Mouse (Mus musculus): ENCODE data around the gene Atg9b.

Gene Atg9b

DNA sequence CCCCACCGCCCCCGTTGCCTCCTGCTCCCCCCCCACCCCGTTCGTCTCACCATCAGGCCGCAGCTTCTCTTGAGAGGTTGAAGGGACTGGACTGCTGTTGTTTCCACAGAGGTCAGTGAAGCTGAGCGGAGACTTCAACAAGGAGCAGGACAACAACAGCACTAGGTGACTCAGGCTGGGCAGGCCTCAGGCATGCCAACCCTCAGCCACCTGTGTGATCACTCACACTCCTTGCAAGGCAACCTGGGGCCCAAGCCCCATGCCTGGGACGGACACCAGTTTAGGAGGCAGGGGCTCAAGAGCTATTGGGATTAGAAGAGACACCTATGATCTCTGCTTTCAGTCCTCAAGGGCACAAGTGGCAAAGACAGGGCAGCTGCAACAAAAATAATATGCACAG, at the start of gene Atg9b:
TSS of gene Atg9b (minus strand) at position 280 of the 400 bp plus-strand sequence.
- DNase-seq: no peak

DNA sequence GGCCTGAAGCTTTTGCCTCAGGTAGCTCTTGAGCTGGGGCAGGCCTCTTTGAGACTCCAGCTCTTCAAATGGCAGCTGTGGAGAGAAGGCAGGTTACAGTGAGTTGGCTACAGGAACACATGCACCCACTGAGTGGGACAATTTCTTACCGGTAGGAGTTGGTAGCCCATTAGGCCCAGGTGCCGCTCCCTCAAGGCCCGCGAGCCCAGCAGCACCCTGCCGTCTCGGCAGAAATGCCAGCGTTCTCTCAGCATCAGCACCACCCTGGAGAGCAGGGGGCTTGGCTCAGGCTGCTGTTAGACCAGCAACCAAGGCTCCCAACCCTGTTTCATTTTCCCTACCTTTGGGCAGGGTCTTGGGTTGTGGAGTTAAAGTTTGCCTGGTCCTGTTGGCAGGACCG, 49.2 kb upstream of the Atg9b start:
- no peak for DNase-seq

DNA sequence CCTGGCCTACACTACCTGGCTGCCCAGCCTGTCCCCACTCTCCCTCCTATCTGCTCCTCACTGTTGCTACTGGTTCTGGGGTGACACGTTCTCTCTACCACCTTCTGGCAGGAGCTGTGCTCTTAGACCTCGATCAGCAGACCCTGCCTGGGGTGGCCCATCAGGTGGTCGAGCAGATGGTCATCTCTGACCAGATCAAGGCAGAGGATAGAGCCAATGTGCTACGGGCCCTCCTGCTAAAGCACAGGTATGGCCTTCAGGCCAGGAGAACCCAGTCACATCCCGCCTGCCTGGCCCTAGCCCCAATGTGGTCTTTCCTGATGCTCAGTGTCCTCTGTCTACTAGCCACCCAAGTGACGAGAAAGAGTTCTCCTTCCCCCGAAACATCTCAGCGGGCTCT, 42.0 kb upstream of the Atg9b start:
- DNase-seq: no peak

DNA sequence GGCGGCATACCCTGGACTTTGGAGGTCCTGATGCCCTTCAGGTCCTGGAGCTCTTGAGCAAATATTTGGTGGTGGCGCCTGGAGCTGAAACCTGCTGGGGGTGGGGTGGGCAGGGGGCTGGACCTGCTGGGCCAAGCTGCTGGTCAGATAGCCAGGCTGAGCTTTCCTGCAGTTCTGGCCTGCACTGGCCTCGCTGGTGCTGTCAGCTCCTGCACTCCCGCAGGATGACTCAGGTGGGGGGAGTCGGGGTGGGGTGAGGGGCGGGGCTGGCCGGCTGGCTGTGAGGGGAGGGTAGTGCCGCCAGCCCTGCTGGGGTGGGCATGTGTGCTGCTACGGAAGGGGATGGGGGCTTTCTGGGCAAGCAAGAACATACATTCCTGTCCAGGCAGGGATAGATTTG, 36.7 kb upstream of the Atg9b start:
- no peak for DNase-seq

DNA sequence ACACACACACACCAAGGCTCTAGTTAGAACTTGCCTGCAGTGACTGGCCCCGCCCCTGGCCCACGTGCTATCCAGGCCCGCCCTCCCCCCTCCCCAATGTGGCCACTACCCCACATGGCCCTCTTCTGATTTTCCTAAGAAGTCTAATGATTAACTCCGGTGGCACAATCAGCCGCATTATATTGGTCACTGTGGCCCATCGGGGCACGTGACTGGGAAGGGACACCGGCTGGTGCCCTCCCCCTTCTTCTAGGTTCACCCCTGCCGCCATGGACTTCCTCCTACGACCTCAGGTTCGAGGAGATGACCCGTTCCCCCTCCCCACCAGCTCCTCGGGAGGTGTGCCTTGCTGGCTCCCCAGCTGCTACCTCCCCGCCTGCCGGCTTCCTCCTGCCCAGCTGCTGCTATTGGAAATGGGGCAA, 36.0 kb upstream of the Atg9b start:
- peak; percentile 93 for DNase-seq

DNA sequence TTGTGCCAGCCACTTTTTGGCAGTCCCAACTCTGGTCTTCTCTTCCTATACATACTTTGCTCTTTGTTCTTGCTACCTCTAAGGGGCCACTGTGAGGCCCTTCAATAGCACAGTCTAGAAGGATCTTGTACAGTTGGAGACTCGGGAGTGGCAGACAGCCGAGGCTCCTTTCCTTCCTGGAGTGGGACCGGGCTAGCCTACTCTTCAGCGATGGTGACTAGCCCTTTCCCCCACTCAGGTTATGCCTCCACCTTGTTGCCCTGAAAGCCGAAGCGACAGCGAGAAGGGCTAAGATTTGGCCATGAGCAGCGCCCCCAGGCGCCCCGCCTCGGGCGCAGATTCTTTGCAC, 35.3 kb upstream of the Atg9b start:
- DNase-seq: no peak

DNA sequence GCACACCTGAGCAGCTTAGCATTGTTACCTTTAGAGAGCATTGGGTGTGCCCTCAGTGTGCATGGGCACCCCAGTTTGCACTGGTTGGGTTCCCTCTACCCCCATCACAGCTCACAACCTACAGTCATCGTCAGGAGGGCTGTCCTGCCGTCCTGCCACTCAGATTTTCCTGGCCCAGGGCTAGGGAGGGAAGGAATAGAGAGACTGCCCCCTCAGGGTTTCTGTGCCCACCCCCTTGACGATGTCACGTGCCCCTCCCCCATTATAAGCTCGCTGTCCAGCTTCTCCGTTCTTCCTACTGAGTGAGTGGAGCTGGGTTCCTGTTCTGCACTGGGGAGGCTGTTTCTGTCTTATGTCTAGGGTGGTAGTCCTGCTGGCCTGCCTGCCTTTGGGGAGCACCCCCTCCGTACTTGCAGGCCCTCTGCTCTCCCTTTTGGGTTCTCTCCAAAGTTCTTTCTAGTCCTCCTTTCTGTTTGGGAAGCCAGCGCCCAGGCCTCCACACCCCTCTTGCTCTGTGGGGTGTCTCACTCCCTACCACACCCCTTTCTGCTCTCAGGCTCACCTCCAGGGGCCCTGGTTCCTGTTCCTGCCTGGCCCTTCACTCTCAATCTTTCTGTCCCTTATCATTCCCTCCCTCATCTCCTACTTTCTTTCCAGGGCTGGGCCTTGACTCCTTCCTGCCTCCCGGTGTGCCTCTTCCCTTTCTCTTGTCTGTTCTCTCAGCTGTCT, 34.8 kb upstream of the Atg9b start:
- DNase-seq: no peak

DNA sequence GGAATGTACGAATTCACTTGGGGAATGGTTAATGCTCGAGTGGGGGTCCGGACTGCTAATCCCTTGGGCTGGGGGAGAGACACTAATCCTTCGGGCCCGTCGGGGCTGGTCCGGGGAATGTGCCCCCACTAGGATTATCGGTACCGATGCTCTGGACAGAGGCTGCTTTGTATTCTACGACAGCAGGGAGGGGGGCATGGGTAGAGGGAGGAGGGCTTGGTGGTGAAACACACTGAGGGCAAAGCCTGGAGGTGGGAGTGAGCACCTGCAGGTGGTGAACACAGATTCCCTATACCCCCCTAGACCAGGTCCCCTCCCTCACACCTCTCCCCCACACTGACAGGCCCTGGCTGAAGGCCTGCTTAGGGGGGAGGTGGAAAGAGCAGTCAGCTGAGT, 34.1 kb upstream of the Atg9b start:
- no peak for DNase-seq

DNA sequence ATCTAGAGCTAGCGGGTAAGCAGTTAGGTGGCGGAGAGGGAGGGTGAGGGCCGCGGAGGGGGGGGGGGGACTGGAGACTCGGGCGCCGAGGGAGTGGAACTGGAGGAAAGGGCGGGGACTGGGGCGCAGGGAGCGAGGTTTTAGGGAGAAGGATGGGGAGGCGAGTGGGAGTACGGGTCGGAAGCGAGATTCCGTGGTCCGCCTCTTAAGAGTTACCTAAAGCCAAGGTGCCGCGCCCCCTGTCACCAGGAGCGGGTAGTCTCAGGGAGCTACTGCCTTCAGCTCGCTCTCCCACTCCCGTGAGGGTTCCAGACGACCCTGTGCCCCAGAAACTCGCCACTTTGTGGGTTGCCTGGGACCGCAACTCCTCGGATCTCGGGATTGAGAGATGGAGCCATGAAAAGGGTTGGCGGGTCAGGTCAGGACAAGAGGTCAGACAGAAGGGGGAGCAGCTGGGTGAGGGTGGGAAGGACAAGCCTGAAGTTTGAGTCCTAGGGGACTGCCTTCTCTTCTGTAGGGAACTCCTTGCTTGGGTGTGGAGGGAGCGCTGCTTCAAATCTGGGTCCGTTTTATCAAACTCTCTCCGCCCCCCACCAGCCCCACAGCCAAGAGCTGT, 33.6 kb upstream of the Atg9b start:
- peak; percentile 54 for DNase-seq

DNA sequence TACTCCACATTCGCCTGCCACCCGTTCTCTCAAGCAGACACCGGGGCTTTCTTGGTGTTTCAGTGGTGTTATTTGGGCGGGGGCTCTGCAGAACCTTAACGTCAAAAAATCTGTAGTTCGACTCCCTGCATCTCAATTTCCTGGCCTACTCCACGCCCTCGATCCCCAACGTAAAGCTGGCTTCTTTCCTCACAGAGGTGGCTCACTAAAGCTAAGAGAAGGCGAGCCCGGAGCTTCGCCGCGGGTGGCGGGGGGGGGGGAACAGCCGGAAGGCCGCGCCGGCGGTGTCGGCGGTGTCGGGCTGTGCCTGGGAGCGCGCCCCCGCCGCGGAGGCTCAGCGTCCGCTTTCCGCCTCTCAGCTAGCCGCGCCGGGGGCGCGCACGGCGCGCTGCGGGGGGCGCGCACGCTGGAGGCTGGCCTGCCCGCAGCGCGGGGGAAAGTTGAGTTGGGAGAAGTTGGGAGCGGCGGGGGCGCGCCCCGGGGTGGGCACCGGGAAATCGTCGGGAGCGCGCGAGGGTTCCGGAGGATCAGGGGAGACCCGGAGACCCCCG, 33.0 kb upstream of the Atg9b start:
- DNase-seq: peak; percentile 80

DNA sequence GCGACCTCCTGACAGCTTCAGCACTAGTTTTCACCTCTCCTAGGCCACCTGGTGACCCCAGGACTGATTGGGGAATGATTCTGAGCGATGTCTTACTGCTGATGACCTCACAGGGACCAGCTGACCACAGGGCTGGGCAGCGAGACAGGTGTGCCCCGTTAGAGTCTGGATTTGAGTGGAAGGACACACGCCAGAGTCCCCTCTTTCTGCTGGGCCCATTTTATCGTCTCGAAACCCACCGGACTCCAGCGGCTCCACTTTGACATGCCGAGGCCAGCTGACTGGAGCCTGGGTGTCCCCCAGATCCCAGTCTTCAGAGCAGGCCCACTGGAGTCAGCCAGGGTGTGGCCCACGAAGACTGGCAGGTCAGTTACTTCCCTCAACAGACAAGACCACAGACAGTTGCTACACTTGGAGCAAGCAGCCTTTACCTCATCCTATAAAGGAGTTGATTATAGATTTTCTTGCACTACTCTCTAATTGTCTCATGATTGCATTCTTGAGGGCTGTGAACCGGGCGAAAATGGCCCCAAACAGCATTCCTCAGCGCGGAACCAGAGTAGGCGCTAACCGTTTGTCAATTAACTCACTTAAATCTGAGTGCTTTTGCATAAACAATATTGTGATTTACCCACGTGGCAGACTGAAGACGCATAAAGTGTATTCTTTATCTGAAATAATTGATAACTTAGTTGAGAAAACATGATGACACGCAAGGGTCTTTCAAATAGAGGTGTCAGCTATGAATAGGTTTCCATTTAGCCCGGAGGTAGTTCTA, 32.2 kb upstream of the Atg9b start:
- no peak for DNase-seq

DNA sequence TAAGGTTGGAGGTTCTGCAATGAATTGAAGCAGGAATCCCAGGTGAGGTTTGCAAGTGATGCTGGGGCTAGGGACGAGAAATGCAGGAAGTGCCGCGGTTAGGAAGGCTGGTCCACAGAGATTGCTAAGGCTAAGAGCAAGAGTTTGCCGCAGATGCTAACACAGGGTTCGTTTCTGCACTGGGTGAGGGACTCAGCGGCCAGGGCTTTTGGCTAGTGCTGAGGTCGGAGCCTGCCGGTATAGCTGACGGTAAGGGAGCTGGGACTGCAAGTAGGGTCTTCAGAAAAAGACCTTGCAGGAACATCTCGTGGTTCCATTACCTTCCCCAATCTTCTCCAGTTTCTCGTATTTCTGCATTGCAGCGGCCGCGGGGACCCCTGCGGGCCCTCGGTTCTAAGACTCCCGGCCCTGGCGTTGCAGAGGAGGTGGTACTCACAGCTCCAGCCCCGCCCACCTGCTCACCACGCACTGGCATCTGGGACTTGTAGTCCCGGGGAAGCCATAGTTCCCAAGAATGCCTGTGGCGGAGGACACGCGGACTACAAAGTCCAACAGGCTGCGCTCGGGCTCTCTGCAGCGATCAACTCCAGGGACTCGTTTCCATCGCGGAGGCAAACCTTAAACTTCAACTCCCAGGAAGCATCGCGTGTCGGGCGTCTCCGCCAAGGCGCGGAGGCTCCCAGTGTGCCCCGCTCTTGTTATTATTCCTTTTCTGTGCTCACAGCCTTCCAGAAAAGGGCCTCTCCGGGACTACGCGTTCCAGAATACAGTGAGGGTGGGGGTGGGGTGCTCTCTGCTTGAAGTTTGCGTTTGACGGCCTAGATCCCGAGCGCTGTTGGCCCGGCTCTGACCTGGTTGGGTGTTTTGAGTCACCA, 31.4 kb upstream of the Atg9b start, which contains the start of the genes Cdk5 and Slc4a2:
TSS of gene Cdk5 (minus strand) at position 402 of the 875 bp plus-strand sequence.
TSS of gene Slc4a2 (plus strand) at position 709 of the 875 bp plus-strand sequence.
- peak; percentile 100 for DNase-seq

DNA sequence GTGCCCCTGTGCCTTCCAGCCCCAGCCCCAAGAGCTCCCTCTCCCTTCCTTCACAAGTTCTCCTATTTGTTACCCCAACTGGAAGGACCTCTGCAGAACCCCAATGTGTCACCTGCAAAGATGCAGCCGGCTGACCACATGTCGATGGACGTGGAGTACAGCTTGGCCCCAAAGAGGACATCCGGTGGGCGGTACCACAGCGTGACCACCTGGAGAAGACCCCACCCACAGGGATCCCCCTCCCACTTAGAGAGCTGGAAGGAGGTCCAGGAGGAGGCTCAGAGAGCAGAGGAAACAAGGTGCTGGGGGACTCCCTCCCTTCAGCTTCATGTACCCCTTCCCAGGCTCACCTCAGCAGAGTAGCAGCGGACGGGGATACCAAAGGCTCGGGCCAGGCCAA, 28.4 kb upstream of the Atg9b start:
- DNase-seq: no peak

DNA sequence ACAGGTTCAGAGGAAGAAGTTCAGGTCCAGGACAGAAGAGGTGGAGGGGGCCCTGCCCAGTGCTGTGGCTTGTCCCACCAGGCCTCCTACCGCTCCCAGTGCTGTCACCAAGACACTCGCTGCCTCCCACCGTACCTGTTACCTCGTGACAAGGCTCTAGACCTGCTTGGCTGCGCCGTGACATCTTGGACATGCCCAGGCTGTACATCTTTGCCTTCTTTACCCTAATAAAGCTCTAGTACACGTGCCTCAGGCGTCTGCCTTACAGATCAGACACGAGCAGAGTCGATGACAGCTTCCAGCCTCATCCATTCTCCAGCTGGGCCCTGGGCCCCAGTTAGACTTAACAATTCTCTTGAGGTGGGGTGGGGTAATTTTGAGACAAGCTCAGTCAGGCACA, 25.6 kb upstream of the Atg9b start:
- no peak for DNase-seq

DNA sequence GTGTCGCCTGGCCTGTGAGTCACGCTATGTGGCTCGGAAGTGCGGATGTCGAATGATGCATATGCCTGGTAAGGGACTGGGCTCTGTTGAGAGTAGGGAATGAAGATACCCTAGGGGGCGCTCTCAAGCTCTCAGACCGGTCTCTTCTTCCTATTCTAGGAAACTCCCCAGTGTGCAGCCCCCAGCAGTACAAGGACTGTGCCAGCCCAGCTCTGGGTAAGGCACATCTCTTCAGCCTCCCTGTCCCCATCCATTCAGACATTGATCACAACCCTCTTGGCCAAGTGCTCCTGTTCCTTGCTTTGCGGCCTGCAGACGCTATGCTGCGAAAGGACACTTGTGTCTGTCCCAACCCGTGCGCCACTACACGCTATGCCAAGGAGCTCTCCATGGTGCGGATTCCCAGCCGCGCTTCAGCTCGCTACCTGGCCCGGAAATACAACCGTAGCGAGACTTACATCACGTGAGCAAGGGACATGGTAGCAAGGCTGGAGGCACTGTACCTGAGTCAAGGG, 24.3 kb upstream of the Atg9b start:
- peak; percentile 75 for DNase-seq

DNA sequence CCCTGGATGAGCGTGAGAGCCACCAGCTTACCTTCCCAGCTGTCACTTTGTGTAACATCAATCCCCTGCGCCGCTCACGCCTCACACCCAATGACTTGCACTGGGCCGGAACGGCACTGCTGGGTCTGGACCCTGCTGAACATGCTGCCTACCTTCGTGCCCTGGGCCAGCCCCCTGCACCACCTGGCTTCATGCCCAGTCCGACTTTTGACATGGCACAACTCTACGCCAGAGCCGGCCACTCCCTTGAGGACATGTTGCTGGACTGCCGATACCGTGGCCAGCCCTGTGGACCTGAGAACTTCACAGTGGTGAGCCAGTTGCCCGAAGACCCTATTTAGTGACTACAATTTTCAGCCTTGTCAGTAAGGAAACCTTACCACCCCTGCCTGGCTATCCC, 22.0 kb upstream of the Atg9b start:
- DNase-seq: no peak

DNA sequence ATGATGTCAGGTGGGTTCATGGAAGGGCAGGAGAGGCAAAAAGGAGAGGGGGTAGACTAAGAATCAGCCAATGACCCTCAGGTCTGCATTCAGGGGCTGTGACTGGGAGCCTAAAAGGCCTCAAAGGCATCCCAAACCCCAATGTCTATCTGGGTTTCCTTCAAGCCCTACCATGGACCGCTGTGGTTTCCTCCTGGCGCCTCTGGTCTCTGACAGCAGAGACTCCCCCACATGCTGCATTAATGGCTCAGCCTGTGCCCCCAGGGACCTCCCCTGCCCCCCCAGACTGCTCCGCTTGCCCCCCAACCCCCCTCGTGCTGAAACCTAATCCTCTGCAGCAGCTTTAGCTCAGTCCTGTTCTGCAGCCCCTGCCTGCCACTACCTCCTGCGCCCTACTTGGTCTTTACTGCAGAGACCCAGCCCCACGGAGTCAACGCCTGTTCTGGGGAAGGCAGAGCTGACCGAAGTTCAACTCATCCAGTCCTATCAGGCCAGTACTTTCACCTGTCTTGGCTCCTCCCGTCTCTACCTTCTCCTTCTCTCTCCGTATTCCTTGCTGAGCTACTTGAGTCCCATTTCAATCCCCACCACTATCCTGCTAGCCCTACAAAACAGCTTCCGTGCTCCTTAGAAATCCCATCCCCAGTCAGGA, 21.2 kb upstream of the Atg9b start, which contains the start of gene Asic3:
TSS of gene Asic3 (plus strand) at position 351 of the 652 bp plus-strand sequence.
- peak; percentile 32 for DNase-seq

DNA sequence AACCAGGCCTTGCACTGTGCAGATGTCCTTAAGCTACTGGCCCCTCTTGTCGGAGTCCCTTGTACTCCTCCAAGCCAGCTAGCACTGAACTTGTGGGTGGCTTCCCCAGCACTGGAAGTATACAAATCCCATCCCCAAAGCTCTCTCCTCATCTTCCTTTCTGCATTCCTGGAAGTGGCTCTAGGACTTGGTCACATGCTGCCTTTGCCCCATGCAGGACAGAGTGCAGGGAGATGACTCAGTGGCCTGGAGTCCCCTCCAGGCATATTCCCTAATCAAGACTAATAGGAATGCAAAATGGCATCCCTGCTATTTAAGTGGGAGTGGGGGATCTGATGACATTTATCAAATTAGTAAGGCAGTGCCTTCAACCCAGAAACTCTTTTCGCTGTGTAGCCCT, 20.1 kb upstream of the Atg9b start:
- DNase-seq: no peak

DNA sequence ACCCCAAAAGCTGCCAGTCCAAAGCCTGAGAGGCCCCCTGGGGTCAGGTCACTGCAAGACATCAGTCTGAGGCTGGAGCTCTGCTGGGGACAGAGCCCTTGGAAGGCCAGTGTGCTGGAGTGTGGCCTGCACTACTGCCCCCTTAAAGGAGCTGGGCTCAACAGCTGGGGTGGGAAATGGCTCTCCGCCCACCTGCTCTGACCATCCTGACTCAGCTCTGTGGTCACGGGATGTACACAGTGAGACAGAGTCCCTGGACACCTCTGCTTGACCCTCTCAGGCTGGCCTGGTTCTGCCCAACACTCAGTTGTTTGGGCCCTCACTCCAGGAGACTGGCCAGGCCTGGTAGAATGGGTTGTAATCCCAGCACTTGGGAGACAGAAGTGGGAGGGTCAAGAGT, 17.5 kb upstream of the Atg9b start:
- no peak for DNase-seq

DNA sequence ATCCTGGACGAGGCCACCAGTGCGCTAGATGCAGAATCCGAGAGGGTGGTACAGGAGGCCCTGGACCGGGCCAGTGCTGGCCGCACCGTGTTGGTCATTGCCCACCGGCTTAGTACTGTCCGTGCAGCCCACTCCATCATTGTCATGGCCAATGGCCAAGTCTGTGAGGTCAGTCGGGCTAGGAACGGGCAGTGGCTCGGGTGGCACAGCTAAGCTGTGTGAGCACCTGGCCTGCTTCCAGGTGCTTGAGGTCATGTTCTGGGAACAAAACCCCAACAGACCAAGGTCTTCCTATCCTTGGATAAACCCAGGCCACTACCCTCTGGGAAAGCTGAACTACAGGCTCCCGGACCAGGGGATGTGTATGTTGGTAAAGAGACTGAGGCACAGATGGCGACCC, 16.7 kb upstream of the Atg9b start:
- no peak for DNase-seq

DNA sequence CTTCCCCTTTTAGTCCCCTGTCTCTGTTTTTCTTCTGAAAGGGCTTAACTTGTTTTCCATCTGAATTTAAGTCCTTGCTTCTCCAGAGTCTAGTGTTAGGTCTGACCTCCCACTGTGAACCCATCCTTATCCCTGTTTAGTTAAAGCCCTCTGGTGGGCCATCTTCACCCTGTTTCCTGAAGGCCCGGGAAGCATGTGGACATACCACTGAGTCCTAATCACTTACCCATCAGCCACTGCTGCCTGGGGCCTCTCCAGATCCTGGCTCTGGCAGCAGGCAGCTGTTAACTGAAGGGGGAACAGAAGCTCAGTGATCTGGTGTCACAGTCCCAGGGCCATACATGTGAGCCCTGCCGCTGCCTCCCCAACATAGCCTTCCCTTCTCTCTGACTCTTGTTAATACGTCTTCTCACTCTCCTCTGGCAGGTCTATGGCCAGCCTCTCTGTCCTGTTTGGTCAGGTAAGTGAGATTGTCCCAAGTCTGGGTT, 13.5 kb upstream of the Atg9b start:
- no peak for DNase-seq

Data from kidney, adult 9 months (tissue).